Mouse (Mus musculus): ENCODE data around the gene Btnl10. TPM values are rescaled to one million over a fixed set of nuclear protein-coding genes. Genes with fewer than 3 reads are reported as not detected.

Gene Btnl10
- polyA plus RNA-seq, 1 experiment = not detected

DNA sequence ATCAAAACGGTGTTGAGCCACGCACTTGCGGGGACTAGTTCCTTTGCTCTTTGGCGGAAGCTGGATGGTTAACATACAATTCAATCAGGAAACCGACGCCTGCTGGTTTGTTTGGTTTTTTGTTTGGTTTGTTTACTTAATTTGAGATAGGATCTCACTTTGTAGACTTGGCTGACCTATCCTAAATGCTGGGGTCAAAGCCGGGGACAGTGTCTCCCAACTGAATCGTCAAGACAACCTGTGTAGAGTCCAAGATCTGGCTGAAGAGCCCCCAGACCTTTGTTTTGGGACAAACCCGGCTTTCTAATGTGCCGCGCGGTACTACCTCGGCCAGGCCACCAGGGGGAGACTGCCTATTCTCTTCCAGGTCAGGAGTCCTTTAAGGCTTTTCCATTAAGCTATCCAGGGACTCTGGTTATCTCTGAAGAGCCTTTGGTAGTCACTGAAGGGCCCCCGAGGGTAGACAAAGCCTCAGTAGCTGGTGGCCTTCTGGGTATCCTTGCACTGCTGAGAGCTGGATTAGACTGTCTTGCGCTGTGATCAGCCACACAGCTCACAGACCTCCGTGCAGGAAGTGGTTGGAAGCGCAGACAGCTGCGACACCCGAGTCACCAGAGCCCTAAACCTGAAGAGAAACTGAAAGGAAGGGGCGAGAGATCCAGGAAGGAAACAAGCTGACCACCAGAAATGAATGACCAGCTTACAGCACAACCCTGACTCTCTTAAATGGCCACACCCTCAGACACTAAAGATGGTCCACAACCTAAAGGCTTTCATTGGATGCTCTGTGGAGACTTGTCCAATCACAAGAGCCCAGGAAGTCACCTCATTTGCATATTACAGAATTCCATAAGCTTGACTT lies 10.3 kb downstream of the Btnl10 start:
- no peak overlapping the region for H3K27ac ChIP-seq (ENCODE audit: insufficient read depth, low read length)
- no peak overlapping the region for H3K4me3 ChIP-seq (ENCODE audit: low read depth, low read length)
- H3K4me1 ChIP-seq (ENCODE audit: control insufficient read depth, insufficient read depth, low read length) = peaks cover 2% of the 10 kb centered on the region
- no peaks in the 10 kb centered on the region for H3K27me3 ChIP-seq (ENCODE audit: control insufficient read depth, insufficient read depth, low read length, poor library complexity, severe bottlenecking)
- no peaks in the 10 kb centered on the region for H3K9me3 ChIP-seq (replicated peaks; ENCODE audit: control insufficient read depth, insufficient read depth, low read length, poor library complexity, severe bottlenecking)
- H3K36me3 ChIP-seq (ENCODE audit: control insufficient read depth, insufficient read depth, low read length, poor library complexity, severe bottlenecking) = 0 out of 2 replicates have a peak, but pooled peaks cover 6% of the 10 kb centered on the region
- H3K9ac ChIP-seq (ENCODE audit: low read depth, poor library complexity, severe bottlenecking) = no peak overlapping the region
- TF ChIP-seq EP300 (IDR thresholded peaks at IDR 0.05; ENCODE audit: insufficient read depth, low read depth, low read length) (no peak), POLR2A (IDR thresholded peaks at IDR 0.05; ENCODE audit: insufficient read depth, low read length) (no peak), CTCF (IDR thresholded peaks at IDR 0.05; ENCODE audit: low read depth, low read length) (peak; percentile 73)

DNA sequence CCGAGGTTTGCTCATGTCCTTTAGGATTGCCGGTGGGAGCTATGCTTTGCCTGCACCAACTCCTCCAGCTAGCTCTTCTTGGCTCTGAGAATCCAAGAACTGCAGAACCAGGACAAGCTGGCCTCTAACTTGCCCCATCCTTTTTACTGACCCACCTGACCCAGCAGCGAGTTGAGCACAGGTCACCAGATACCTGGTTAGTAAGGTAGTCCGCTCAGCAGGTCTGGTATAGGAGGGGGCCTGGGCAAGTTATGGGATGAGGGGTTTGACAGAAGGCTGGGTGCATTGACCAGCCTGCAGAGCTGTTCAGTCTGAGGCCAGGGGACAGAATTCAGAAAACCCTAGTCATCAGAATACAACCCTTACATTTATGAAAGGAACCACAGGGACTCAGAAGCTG lies 11.3 kb downstream of the Btnl10 start:
- Histone ChIP-seq H3K9ac (ENCODE audit: low read depth, poor library complexity, severe bottlenecking) (no peak overlapping the region), H3K27ac (ENCODE audit: insufficient read depth, low read length) (no peak overlapping the region), H3K4me1 (ENCODE audit: control insufficient read depth, insufficient read depth, low read length) (peaks cover 2% of the 10 kb centered on the region), H3K4me3 (ENCODE audit: low read depth, low read length) (no peak overlapping the region), H3K9me3 (replicated peaks; ENCODE audit: control insufficient read depth, insufficient read depth, low read length, poor library complexity, severe bottlenecking) (no peaks in the 10 kb centered on the region), H3K27me3 (ENCODE audit: control insufficient read depth, insufficient read depth, low read length, poor library complexity, severe bottlenecking) (no peaks in the 10 kb centered on the region), H3K36me3 (ENCODE audit: control insufficient read depth, insufficient read depth, low read length, poor library complexity, severe bottlenecking) (peaks cover 14% of the 10 kb centered on the region)
- no peak for TF ChIP-seq CTCF (IDR thresholded peaks at IDR 0.05; ENCODE audit: low read depth, low read length)
- TF ChIP-seq EP300 (IDR thresholded peaks at IDR 0.05; ENCODE audit: insufficient read depth, low read depth, low read length) = no peak
- TF ChIP-seq POLR2A (IDR thresholded peaks at IDR 0.05; ENCODE audit: insufficient read depth, low read length) = no peak

- no peak overlapping the region for H3K27ac ChIP-seq (ENCODE audit: insufficient read depth, low read length)
Measured at GRCm38 (mm10) chr11:58929641-58930040, 11.9 kb downstream of the Btnl10 start.

GRCm38 (mm10) chr11:58930254-58930653 lies 12.5 kb downstream of the Btnl10 start:
- no peaks in the 10 kb centered on the region for H3K9me3 ChIP-seq (replicated peaks; ENCODE audit: control insufficient read depth, insufficient read depth, low read length, poor library complexity, severe bottlenecking)
- no peak overlapping the region for H3K4me3 ChIP-seq (ENCODE audit: low read depth, low read length)
- H3K27ac ChIP-seq (ENCODE audit: insufficient read depth, low read length) = no peak overlapping the region
- no peaks in the 10 kb centered on the region for H3K27me3 ChIP-seq (ENCODE audit: control insufficient read depth, insufficient read depth, low read length, poor library complexity, severe bottlenecking)
- H3K36me3 ChIP-seq (ENCODE audit: control insufficient read depth, insufficient read depth, low read length, poor library complexity, severe bottlenecking) = peaks cover 20% of the 10 kb centered on the region
- no peak overlapping the region for H3K9ac ChIP-seq (ENCODE audit: low read depth, poor library complexity, severe bottlenecking)
- H3K4me1 ChIP-seq (ENCODE audit: control insufficient read depth, insufficient read depth, low read length) = peaks cover 2% of the 10 kb centered on the region
- TF ChIP-seq CTCF (IDR thresholded peaks at IDR 0.05; ENCODE audit: low read depth, low read length) (no peak), POLR2A (IDR thresholded peaks at IDR 0.05; ENCODE audit: insufficient read depth, low read length) (no peak), EP300 (IDR thresholded peaks at IDR 0.05; ENCODE audit: insufficient read depth, low read depth, low read length) (no peak)

More at GRCm38 (mm10) chr11:58929641-58930040, 11.9 kb downstream of the Btnl10 start:
- TF ChIP-seq CTCF (IDR thresholded peaks at IDR 0.05; ENCODE audit: low read depth, low read length) = no peak
- TF ChIP-seq POLR2A (IDR thresholded peaks at IDR 0.05; ENCODE audit: insufficient read depth, low read length) = no peak
- no peak for TF ChIP-seq EP300 (IDR thresholded peaks at IDR 0.05; ENCODE audit: insufficient read depth, low read depth, low read length)
- Histone ChIP-seq H3K36me3 (ENCODE audit: control insufficient read depth, insufficient read depth, low read length, poor library complexity, severe bottlenecking) (peaks cover 20% of the 10 kb centered on the region), H3K4me3 (ENCODE audit: low read depth, low read length) (no peak overlapping the region), H3K9me3 (replicated peaks; ENCODE audit: control insufficient read depth, insufficient read depth, low read length, poor library complexity, severe bottlenecking) (no peaks in the 10 kb centered on the region), H3K9ac (ENCODE audit: low read depth, poor library complexity, severe bottlenecking) (no peak overlapping the region), H3K4me1 (ENCODE audit: control insufficient read depth, insufficient read depth, low read length) (peaks cover 2% of the 10 kb centered on the region), H3K27me3 (ENCODE audit: control insufficient read depth, insufficient read depth, low read length, poor library complexity, severe bottlenecking) (no peaks in the 10 kb centered on the region)

GRCm38 (mm10) chr11:58931576-58931975 lies 13.9 kb downstream of the Btnl10 start:
- Histone ChIP-seq H3K4me1 (ENCODE audit: control insufficient read depth, insufficient read depth, low read length) (peaks cover 2% of the 10 kb centered on the region), H3K9ac (ENCODE audit: low read depth, poor library complexity, severe bottlenecking) (no peak overlapping the region), H3K4me3 (ENCODE audit: low read depth, low read length) (no peak overlapping the region), H3K27me3 (ENCODE audit: control insufficient read depth, insufficient read depth, low read length, poor library complexity, severe bottlenecking) (no peaks in the 10 kb centered on the region), H3K36me3 (ENCODE audit: control insufficient read depth, insufficient read depth, low read length, poor library complexity, severe bottlenecking) (peaks cover 28% of the 10 kb centered on the region), H3K27ac (ENCODE audit: insufficient read depth, low read length) (no peak overlapping the region), H3K9me3 (replicated peaks; ENCODE audit: control insufficient read depth, insufficient read depth, low read length, poor library complexity, severe bottlenecking) (no peaks in the 10 kb centered on the region)
- TF ChIP-seq POLR2A (IDR thresholded peaks at IDR 0.05; ENCODE audit: insufficient read depth, low read length) (no peak), CTCF (IDR thresholded peaks at IDR 0.05; ENCODE audit: low read depth, low read length) (no peak), EP300 (IDR thresholded peaks at IDR 0.05; ENCODE audit: insufficient read depth, low read depth, low read length) (no peak)

DNA sequence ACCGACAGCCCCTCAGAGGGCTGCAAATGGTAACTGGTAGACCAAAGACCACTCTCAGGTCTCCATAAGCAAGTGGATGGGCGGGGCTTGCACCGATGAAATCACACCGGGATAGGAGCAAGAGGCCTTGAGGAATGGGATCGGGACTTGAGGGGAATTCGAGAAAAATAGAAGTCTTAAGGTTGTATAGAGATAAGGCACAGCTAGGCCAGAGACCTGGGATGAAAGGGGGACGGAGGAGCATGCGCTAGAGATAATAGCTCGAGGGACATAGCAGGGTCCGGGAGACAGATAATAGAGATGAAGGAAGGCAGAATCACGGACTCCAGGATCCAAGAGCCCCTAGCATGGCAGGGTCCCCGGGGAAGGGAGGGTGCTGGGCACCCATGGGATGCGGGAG lies 20.2 kb downstream of the Btnl10 start:
- no peaks in the 10 kb centered on the region for H3K4me1 ChIP-seq (ENCODE audit: control insufficient read depth, insufficient read depth, low read length)
- H3K9me3 ChIP-seq (replicated peaks; ENCODE audit: control insufficient read depth, insufficient read depth, low read length, poor library complexity, severe bottlenecking) = no peaks in the 10 kb centered on the region
- no peaks in the 10 kb centered on the region for H3K27me3 ChIP-seq (ENCODE audit: control insufficient read depth, insufficient read depth, low read length, poor library complexity, severe bottlenecking)
- peak overlapping the region; percentile 85 for H3K9ac ChIP-seq (ENCODE audit: low read depth, poor library complexity, severe bottlenecking)
- peak overlapping the region; percentile 94 for H3K4me3 ChIP-seq (ENCODE audit: low read depth, low read length)
- peaks cover 25% of the 10 kb centered on the region for H3K36me3 ChIP-seq (ENCODE audit: control insufficient read depth, insufficient read depth, low read length, poor library complexity, severe bottlenecking)
- no peak overlapping the region for H3K27ac ChIP-seq (ENCODE audit: insufficient read depth, low read length)
- TF ChIP-seq CTCF (IDR thresholded peaks at IDR 0.05; ENCODE audit: low read depth, low read length) (no peak), POLR2A (IDR thresholded peaks at IDR 0.05; ENCODE audit: insufficient read depth, low read length) (no peak), EP300 (IDR thresholded peaks at IDR 0.05; ENCODE audit: insufficient read depth, low read depth, low read length) (no peak)
